Mouse (Mus musculus): Measurements from ENCODE around the gene N4bp2l2. TPM values are rescaled to one million over a fixed set of nuclear protein-coding genes. Genes with fewer than 3 reads are reported as not detected.

Gene N4bp2l2
- polyA plus RNA-seq, 1 experiment: 37.3 TPM

DNA sequence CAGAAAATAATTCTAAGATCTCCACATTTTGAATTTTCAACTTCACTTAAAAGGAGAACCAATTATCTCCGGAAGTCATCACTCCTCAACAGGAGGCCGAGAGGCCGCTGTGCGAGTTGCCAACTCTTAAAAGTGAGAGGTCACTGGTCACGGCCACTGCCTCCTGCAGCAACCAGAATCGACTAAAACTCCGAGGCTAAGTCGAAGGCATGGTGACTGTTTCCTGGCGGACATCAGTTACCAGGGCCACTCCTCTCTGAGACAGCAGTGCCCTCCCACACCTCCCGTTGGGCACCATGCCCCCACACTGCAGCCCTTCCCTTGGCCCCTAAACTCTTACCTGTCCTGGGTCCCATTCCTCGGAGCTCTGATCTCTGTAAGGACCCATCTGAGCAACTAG lies 89.2 kb downstream of the N4bp2l2 start:
- DNase-seq: no peak
- TF ChIP-seq CTCF (IDR thresholded peaks at IDR 0.05; ENCODE audit: borderline replicate concordance, insufficient read depth, low read depth, low read length): no peak
- no peak for TF ChIP-seq POLR2A (IDR thresholded peaks at IDR 0.05; ENCODE audit: borderline replicate concordance, insufficient read depth, low read length)
- Histone ChIP-seq H3K4me3 (replicated peaks; ENCODE audit: insufficient read depth, low read depth, low read length) (no peak overlapping the region), H3K27me3 (ENCODE audit: control insufficient read depth, insufficient read depth, low read length) (no peaks in the 10 kb centered on the region), H3K4me1 (ENCODE audit: control insufficient read depth, insufficient read depth, low read length) (no peaks in the 10 kb centered on the region), H3K27ac (ENCODE audit: insufficient read depth, low read length) (no peak overlapping the region)
- 69% methylated on average over 11 of the region's 11 CpGs for WGBS

- no peak overlapping the region for H3K4me3 ChIP-seq (replicated peaks; ENCODE audit: insufficient read depth, low read depth, low read length)
- DNase-seq: no peak
- no peaks in the 10 kb centered on the region for H3K4me1 ChIP-seq (ENCODE audit: control insufficient read depth, insufficient read depth, low read length)
- no peaks in the 10 kb centered on the region for H3K27me3 ChIP-seq (ENCODE audit: control insufficient read depth, insufficient read depth, low read length)
- no peak overlapping the region for H3K27ac ChIP-seq (ENCODE audit: insufficient read depth, low read length)
- 57% methylated on average over 5 of the region's 5 CpGs for WGBS
- TF ChIP-seq POLR2A (IDR thresholded peaks at IDR 0.05; ENCODE audit: borderline replicate concordance, insufficient read depth, low read length) (no peak), CTCF (IDR thresholded peaks at IDR 0.05; ENCODE audit: borderline replicate concordance, insufficient read depth, low read depth, low read length) (no peak)
Observed at GRCm38 (mm10) chr5:150574885-150575284, 91.1 kb downstream of the N4bp2l2 start.

- H3K4me3 ChIP-seq (replicated peaks; ENCODE audit: insufficient read depth, low read depth, low read length): no peak overlapping the region
- 95% methylated on average over 3 of the region's 3 CpGs for WGBS
- no peak for DNase-seq
- no peak overlapping the region for H3K27ac ChIP-seq (ENCODE audit: insufficient read depth, low read length)
- H3K4me1 ChIP-seq (ENCODE audit: control insufficient read depth, insufficient read depth, low read length): no peaks in the 10 kb centered on the region
- no peaks in the 10 kb centered on the region for H3K27me3 ChIP-seq (ENCODE audit: control insufficient read depth, insufficient read depth, low read length)
- no peak for TF ChIP-seq POLR2A (IDR thresholded peaks at IDR 0.05; ENCODE audit: borderline replicate concordance, insufficient read depth, low read length)
- TF ChIP-seq CTCF (IDR thresholded peaks at IDR 0.05; ENCODE audit: borderline replicate concordance, insufficient read depth, low read depth, low read length): no peak
Observed at GRCm38 (mm10) chr5:150574403-150574802, 91.6 kb downstream of the N4bp2l2 start.

GRCm38 (mm10) chr5:150570496-150571219 lies 95.3 kb downstream of the N4bp2l2 start:
- whole genome bisulfite sequencing: 74% methylated on average over 11 of the region's 11 CpGs
- Histone ChIP-seq H3K27ac (ENCODE audit: insufficient read depth, low read length) (no peak overlapping the region), H3K4me1 (ENCODE audit: control insufficient read depth, insufficient read depth, low read length) (no peaks in the 10 kb centered on the region), H3K27me3 (ENCODE audit: control insufficient read depth, insufficient read depth, low read length) (no peaks in the 10 kb centered on the region), H3K4me3 (replicated peaks; ENCODE audit: insufficient read depth, low read depth, low read length) (no peak overlapping the region)
- no peak for DNase-seq
- TF ChIP-seq POLR2A (IDR thresholded peaks at IDR 0.05; ENCODE audit: borderline replicate concordance, insufficient read depth, low read length) (no peak), CTCF (IDR thresholded peaks at IDR 0.05; ENCODE audit: borderline replicate concordance, insufficient read depth, low read depth, low read length) (no peak)

- Histone ChIP-seq H3K27ac (ENCODE audit: insufficient read depth, low read length) (no peak overlapping the region), H3K4me1 (ENCODE audit: control insufficient read depth, insufficient read depth, low read length) (no peaks in the 10 kb centered on the region), H3K4me3 (replicated peaks; ENCODE audit: insufficient read depth, low read depth, low read length) (no peak overlapping the region), H3K27me3 (ENCODE audit: control insufficient read depth, insufficient read depth, low read length) (no peaks in the 10 kb centered on the region)
- WGBS: 89% methylated on average over 5 of the region's 5 CpGs
- TF ChIP-seq CTCF (IDR thresholded peaks at IDR 0.05; ENCODE audit: borderline replicate concordance, insufficient read depth, low read depth, low read length) (no peak), POLR2A (IDR thresholded peaks at IDR 0.05; ENCODE audit: borderline replicate concordance, insufficient read depth, low read length) (no peak)
- no peak for DNase-seq
Observed at GRCm38 (mm10) chr5:150566971-150567370, 99.0 kb downstream of the N4bp2l2 start.

- Histone ChIP-seq H3K27ac (ENCODE audit: insufficient read depth, low read length) (no peak overlapping the region), H3K4me1 (ENCODE audit: control insufficient read depth, insufficient read depth, low read length) (no peaks in the 10 kb centered on the region), H3K4me3 (replicated peaks; ENCODE audit: insufficient read depth, low read depth, low read length) (no peak overlapping the region), H3K27me3 (ENCODE audit: control insufficient read depth, insufficient read depth, low read length) (no peaks in the 10 kb centered on the region)
- no peak for TF ChIP-seq CTCF (IDR thresholded peaks at IDR 0.05; ENCODE audit: borderline replicate concordance, insufficient read depth, low read depth, low read length)
- no peak for TF ChIP-seq POLR2A (IDR thresholded peaks at IDR 0.05; ENCODE audit: borderline replicate concordance, insufficient read depth, low read length)
- WGBS: 60% methylated on average over 3 of the region's 3 CpGs
- DNase-seq: no peak
Observed at GRCm38 (mm10) chr5:150566226-150566625, 99.8 kb downstream of the N4bp2l2 start.

- Histone ChIP-seq H3K4me1 (ENCODE audit: control insufficient read depth, insufficient read depth, low read length) (no peaks in the 10 kb centered on the region), H3K4me3 (replicated peaks; ENCODE audit: insufficient read depth, low read depth, low read length) (no peak overlapping the region), H3K27me3 (ENCODE audit: control insufficient read depth, insufficient read depth, low read length) (no peaks in the 10 kb centered on the region), H3K27ac (ENCODE audit: insufficient read depth, low read length) (no peak overlapping the region)
- WGBS: 98% methylated on average over 6 of the region's 6 CpGs
- TF ChIP-seq CTCF (IDR thresholded peaks at IDR 0.05; ENCODE audit: borderline replicate concordance, insufficient read depth, low read depth, low read length) (no peak), POLR2A (IDR thresholded peaks at IDR 0.05; ENCODE audit: borderline replicate concordance, insufficient read depth, low read length) (no peak)
- DNase-seq: no peak
Observed at GRCm38 (mm10) chr5:150564426-150564825, 101.6 kb downstream of the N4bp2l2 start.

GRCm38 (mm10) chr5:150561783-150562182 lies 104.2 kb downstream of the N4bp2l2 start:
- WGBS: 92% methylated on average over 5 of the region's 5 CpGs
- Histone ChIP-seq H3K4me1 (ENCODE audit: control insufficient read depth, insufficient read depth, low read length) (no peaks in the 10 kb centered on the region), H3K27ac (ENCODE audit: insufficient read depth, low read length) (no peak overlapping the region), H3K27me3 (ENCODE audit: control insufficient read depth, insufficient read depth, low read length) (no peaks in the 10 kb centered on the region), H3K4me3 (replicated peaks; ENCODE audit: insufficient read depth, low read depth, low read length) (no peak overlapping the region)
- TF ChIP-seq CTCF (IDR thresholded peaks at IDR 0.05; ENCODE audit: borderline replicate concordance, insufficient read depth, low read depth, low read length) (no peak), POLR2A (IDR thresholded peaks at IDR 0.05; ENCODE audit: borderline replicate concordance, insufficient read depth, low read length) (no peak)
- no peak for DNase-seq

Measured in cerebellum, adult 2 months (tissue).